Mouse (Mus musculus) neural tube, postnatal 0 days (tissue): ENCODE measurements around the gene Col7a1. TPM values are rescaled to one million over a fixed set of nuclear protein-coding genes. Genes with fewer than 3 reads are reported as not detected.

Experiments
- microRNA counts: library from miRNA; unstranded; fragments of <30 nt; microRNA quantifications from one replicate; lab custom pipeline; 2015
- microRNA-seq: library from miRNA; unstranded; fragments of <30 nt; microRNA quantifications from one replicate; pipeline ENCODE4, GENCODE M21; 2016
- polyA plus RNA-seq: library from polyadenylated mRNA; unstranded; fragments of >200 nt; fragmentation: Nextera tagmentation; extraction: Ambion mirVana; gene quantifications from 2 replicates; pipeline ENCODE4 v1.2.1, GENCODE M21; 2015

Col7a1 gene
- 1.9 and 2.4 TPM in 2 replicates for polyA plus RNA-seq

GRCm38 (mm10) chr9:108953081-108953636 lies at the start of gene Col7a1:
Gene Col7a1 (plus strand): TSS chr9:108953586.

GRCm38 (mm10) chr9:108914491-108914890 lies 38.9 kb upstream of the Col7a1 start, which contains the start of gene Tmem89:
Gene Tmem89 (plus strand): TSS chr9:108914619.

GRCm38 (mm10) chr9:108936418-108937364 lies 16.7 kb upstream of the Col7a1 start, which contains the start of gene Uqcrc1:
Gene Uqcrc1 (plus strand): TSS chr9:108936633.

GRCm38 (mm10) chr9:108985710-108986109 lies 32.3 kb downstream of the Col7a1 start, which contains the start of gene Ucn2:
Gene Ucn2 (plus strand): TSS chr9:108986010.

GRCm38 (mm10) chr9:108991428-108992084 lies 38.2 kb downstream of the Col7a1 start, which contains the start of gene Pfkfb4:
Gene Pfkfb4 (plus strand): TSS chr9:108991778.

MicroRNA genes within 50 kb of the gene (microRNA counts, 519-probe panel; counts per million panel counts)
- microRNA mmu-miR-711 (lab: Ali Mortazavi, UCI), result 40.5 counts per million

Small RNA genes lying within 50 kb of the gene (microRNA-seq; reads per million reads assigned to microRNA genes)
- gene Mir711, result not detected

Other genes with a start within 250 kb of the Col7a1 start
- 153 and 186 TPM in 2 replicates for gene Ip6k2, start 169.8 kb upstream of the Col7a1 start, polyA plus RNA-seq
- 29.3 and 29.7 TPM in 2 replicates for gene Nckipsd, start 145.2 kb upstream of the Col7a1 start, polyA plus RNA-seq
- gene Celsr3, start 127.3 kb upstream of the Col7a1 start, polyA plus RNA-seq, result 5.2 and 8.2 TPM in 2 replicates
- 25.2 and 32.2 TPM in 2 replicates for gene Slc26a6, start 100.3 kb upstream of the Col7a1 start, polyA plus RNA-seq
- not detected in 2 replicates for gene Tmem89, start 39.0 kb upstream of the Col7a1 start, polyA plus RNA-seq
- gene Uqcrc1, start 17.0 kb upstream of the Col7a1 start, polyA plus RNA-seq, result 610 and 634 TPM in 2 replicates
- 0.13 TPM in 1 of 2 replicates, not detected in the other for gene Ucn2, start 32.4 kb downstream of the Col7a1 start, polyA plus RNA-seq
- 16.8 and 21.5 TPM in 2 replicates for gene Pfkfb4, start 38.2 kb downstream of the Col7a1 start, polyA plus RNA-seq
- gene Shisa5, start 85.0 kb downstream of the Col7a1 start, polyA plus RNA-seq, result 84.2 and 85.5 TPM in 2 replicates
- 15.9 and 21.4 TPM in 2 replicates for gene Trex1, start 106.1 kb downstream of the Col7a1 start, polyA plus RNA-seq
- 26.0 and 28.4 TPM in 2 replicates for gene Atrip, start 120.5 kb downstream of the Col7a1 start, polyA plus RNA-seq
- gene Ccdc51, start 128.9 kb downstream of the Col7a1 start, polyA plus RNA-seq, result 7.3 and 8.0 TPM in 2 replicates
- gene Tma7, start 129.0 kb downstream of the Col7a1 start, polyA plus RNA-seq, result 806 and 829 TPM in 2 replicates
- 8.7 and 11.0 TPM in 2 replicates for gene Plxnb1, start 141.8 kb downstream of the Col7a1 start, polyA plus RNA-seq
- not detected in 2 replicates for gene Fbxw21, start 208.5 kb downstream of the Col7a1 start, polyA plus RNA-seq
- not detected in 2 replicates for gene Fbxw13, start 242.4 kb downstream of the Col7a1 start, polyA plus RNA-seq